Mouse (Mus musculus) heart, adult 2 months (tissue): Measurements from ENCODE around the gene Scarf1. TPM values are rescaled to one million over a fixed set of nuclear protein-coding genes. Genes with fewer than 3 reads are reported as not detected.
A peak's percentile ranks its signal among the peaks of the same experiment; 100 is the strongest.

Experiments
- DNase-seq, 2 experiments: peaks; one replicate each; pipeline ENCODE4 v3.0.0; 2021
- H3K27ac ChIP-seq: fragments of 200-600 bp; 2 replicates; pipeline ENCODE4 v1.8.1; 2022
- H3K27me3 ChIP-seq: fragments of 200-500 bp; 2 replicates; pipeline ENCODE4 v1.6.1; 2012; ENCODE audit warnings: mild to moderate bottlenecking, low read length, inconsistent platforms, mixed read lengths; ENCODE audit not compliant: control insufficient read depth, insufficient read depth
- H3K36me3 ChIP-seq: fragments of 200-500 bp; 2 replicates; pipeline ENCODE4 v1.6.1; 2012; ENCODE audit warnings: low read length, inconsistent platforms; ENCODE audit not compliant: control insufficient read depth, insufficient read depth
- H3K4me1 ChIP-seq: fragments of 200-500 bp; 2 replicates; pipeline ENCODE4 v1.6.1; 2011; ENCODE audit warnings: low read length; ENCODE audit not compliant: control insufficient read depth, insufficient read depth
- H3K4me3 ChIP-seq: fragments of 200-600 bp; 2 replicates; pipeline ENCODE4 v1.8.1; 2022
- H3K79me2 ChIP-seq: fragments of 200-500 bp; replicated peaks from 2 replicates; pipeline ENCODE4 v1.6.1; 2012; ENCODE audit warnings: mild to moderate bottlenecking, inconsistent platforms, low read length, moderate library complexity, mixed read lengths; ENCODE audit not compliant: control insufficient read depth, insufficient read depth
- H3K9ac ChIP-seq: fragments of 200-500 bp; 2 replicates; pipeline ENCODE4 v1.6.1; 2012; ENCODE audit warnings: low read depth, mild to moderate bottlenecking, control low read depth, inconsistent platforms, low read length, mixed read lengths
- CTCF ChIP-seq: fragments of 200-600 bp; IDR thresholded peaks from 2 replicates; pipeline ENCODE4 v1.8.1; 2022; ENCODE audit warnings: antibody characterized with exemption, mild to moderate bottlenecking, moderate library complexity
- EP300 ChIP-seq: fragments of 200-500 bp; IDR thresholded peaks from 2 replicates; pipeline ENCODE4 v1.6.1; 2011; ENCODE audit warnings: low read depth, low read length, control low read depth; ENCODE audit not compliant: insufficient read depth
- POLR2A ChIP-seq: fragments of 200-500 bp; IDR thresholded peaks from 2 replicates; pipeline ENCODE4 v1.6.1; 2011; ENCODE audit warnings: mild to moderate bottlenecking, low read depth, low read length, control low read depth; ENCODE audit not compliant: insufficient read depth
- WGBS: fragments of 180-500 bp; shearing (Covaris S2); methylation state at CpG from one replicate; pipeline ENCODE4 v1.1.7; 2018; 5-methylcytosine and 5-hydroxymethylcytosine counted together
- intact Hi-C: fragments of 180-260 bp; cut with DNase I; formaldehyde crosslinking; loops from one replicate; pipeline ENCODE4 v1.15.1; 2025
- polyA plus RNA-seq: library from polyadenylated mRNA; depleted of rRNA; stranded (reverse); fragments of >200 nt; gene quantifications from 2 replicates; pipeline ENCODE4 v1.2.3, GENCODE M21; 2012
- total RNA-seq, 2 experiments: library from RNA; stranded (reverse); gene quantifications; 2 replicates each; pipeline ENCODE4 v1.2.3; 2021

Gene Scarf1
- total and polyA plus RNA-seq, 3 experiments = 7.6 to 18.1 (median 8.5) TPM

- DNase-seq = no peak
- peak overlapping the region; percentile 88 for H3K27ac ChIP-seq
- H3K9ac ChIP-seq = no peak overlapping the region
These were observed 880 bp upstream of the Scarf1 start for GRCm38 (mm10) chr11:75512301-75513018.

DNA sequence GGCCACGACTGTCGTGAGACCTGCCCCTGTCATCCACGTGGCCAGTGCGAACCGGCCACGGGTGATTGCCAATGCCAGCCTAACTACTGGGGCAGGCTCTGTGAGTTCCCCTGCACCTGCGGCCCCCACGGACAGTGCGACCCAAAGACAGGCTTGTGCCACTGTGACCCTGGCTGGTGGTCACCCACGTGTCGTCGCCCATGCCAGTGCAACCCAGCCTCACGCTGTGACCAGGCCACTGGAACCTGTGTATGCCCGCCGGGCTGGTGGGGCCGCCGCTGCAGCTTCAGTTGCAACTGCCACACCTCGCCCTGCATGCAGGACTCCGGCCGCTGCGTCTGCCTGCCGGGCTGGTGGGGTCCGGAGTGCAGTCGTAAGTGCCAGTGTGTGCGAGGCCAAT lies 1.8 kb downstream of the Scarf1 start:
- Histone ChIP-seq H3K27ac (0 out of 2 replicates have a peak overlapping the region, but pooled peaks have one; percentile 12), H3K4me1 (peaks cover 13% of the 10 kb centered on the region), H3K9ac (no peak overlapping the region), H3K79me2 (no peaks in the 10 kb centered on the region; the same call in 1 of the 2 replicates), H3K27me3 (no peaks in the 10 kb centered on the region), H3K36me3 (no peaks in the 10 kb centered on the region), H3K4me3 (no peak overlapping the region)
- DNase-seq = no peak
- intact Hi-C loops = no loop called here
- TF ChIP-seq POLR2A = no peak
- TF ChIP-seq CTCF = no peak
- TF ChIP-seq EP300 = no peak
- WGBS = 89% methylated on average over 25 of the region's 25 CpGs

More at GRCm38 (mm10) chr11:75512301-75513018, 880 bp upstream of the Scarf1 start:
- Histone ChIP-seq H3K79me2 (no peaks in the 10 kb centered on the region; the same call in 1 of the 2 replicates), H3K4me1 (peaks cover 17% of the 10 kb centered on the region), H3K36me3 (peaks cover 8% of the 10 kb centered on the region), H3K4me3 (no peak overlapping the region), H3K27me3 (no peaks in the 10 kb centered on the region)
- intact Hi-C loops = loop anchor here (2.0 to 5.0 kb wide), 2 partner anchors 18 to 110 kb away; partner anchors contain the start of gene Slc43a2
- TF ChIP-seq POLR2A (no peak), CTCF (no peak), EP300 (no peak)
- 73% methylated on average over 9 of the region's 9 CpGs for WGBS

GRCm38 (mm10) chr11:75519834-75520633 lies 6.7 kb downstream of the Scarf1 start:
- Histone ChIP-seq H3K27ac (no peak overlapping the region), H3K79me2 (no peaks in the 10 kb centered on the region; the same call in 1 of the 2 replicates), H3K36me3 (no peaks in the 10 kb centered on the region), H3K9ac (no peak overlapping the region), H3K4me1 (no peaks in the 10 kb centered on the region), H3K4me3 (no peak overlapping the region), H3K27me3 (no peaks in the 10 kb centered on the region)
- intact Hi-C loops = no loop called here
- WGBS = 76% methylated on average over 15 of the region's 15 CpGs
- no peak for DNase-seq
- TF ChIP-seq CTCF = no peak
- TF ChIP-seq EP300 = no peak
- TF ChIP-seq POLR2A = no peak

DNA sequence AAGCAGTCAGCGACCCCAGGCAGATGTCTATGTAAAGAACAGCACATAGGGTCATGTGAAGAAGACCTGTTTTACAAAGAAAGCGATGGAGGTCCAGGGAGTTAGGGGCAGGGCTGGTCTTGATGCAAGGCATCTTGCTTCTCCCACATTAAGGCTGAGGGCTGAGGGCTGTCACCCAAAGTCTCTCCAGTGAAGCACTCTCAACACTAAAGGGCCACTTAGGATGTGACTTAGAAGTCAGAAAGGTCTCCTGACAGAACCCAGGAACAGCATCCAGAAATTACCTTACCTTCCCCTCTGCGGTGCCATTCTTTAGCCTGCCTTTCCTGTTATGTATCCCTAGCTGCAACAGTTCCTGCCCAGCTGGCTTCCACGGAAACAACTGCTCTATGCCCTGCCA lies 8.3 kb downstream of the Scarf1 start:
- no peaks in the 10 kb centered on the region for H3K4me1 ChIP-seq
- 79% methylated on average over 4 of the region's 4 CpGs for WGBS
- intact Hi-C loops = no loop called here
- no peak for TF ChIP-seq CTCF
- no peak for TF ChIP-seq POLR2A
- TF ChIP-seq EP300 = no peak
- H3K9ac ChIP-seq = no peak overlapping the region
- no peaks in the 10 kb centered on the region for H3K79me2 ChIP-seq
- H3K4me3 ChIP-seq = no peak overlapping the region
- no peak for DNase-seq
- H3K27ac ChIP-seq = no peak overlapping the region
- no peaks in the 10 kb centered on the region for H3K27me3 ChIP-seq
- no peaks in the 10 kb centered on the region for H3K36me3 ChIP-seq

DNA sequence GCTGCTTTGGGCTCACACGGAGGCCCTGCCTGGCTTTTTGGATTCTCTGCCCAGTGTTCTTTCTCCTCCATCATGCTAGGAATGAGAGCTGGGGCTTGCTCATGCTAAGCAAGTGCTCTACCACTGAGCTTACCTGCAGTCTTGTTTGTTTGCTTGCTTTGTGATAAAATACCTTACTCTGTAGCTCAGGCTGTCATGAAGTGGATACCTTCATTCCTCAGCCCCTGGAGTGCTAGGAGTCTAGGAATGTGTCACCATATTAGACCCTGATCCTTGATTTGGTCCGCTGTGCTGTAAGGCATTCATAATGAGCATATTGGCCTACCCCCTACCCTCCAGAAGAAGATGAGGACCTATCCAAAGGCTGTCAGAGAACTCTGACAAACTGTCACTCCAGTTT lies 9.5 kb downstream of the Scarf1 start:
- H3K4me1 ChIP-seq = no peaks in the 10 kb centered on the region
- TF ChIP-seq CTCF (no peak), EP300 (no peak), POLR2A (no peak)
- no peak overlapping the region for H3K9ac ChIP-seq
- no peak overlapping the region for H3K27ac ChIP-seq
- no peaks in the 10 kb centered on the region for H3K36me3 ChIP-seq
- WGBS = 97% methylated on average over 2 of the region's 2 CpGs
- H3K79me2 ChIP-seq = no peaks in the 10 kb centered on the region
- intact Hi-C loops = no loop called here
- no peaks in the 10 kb centered on the region for H3K27me3 ChIP-seq
- no peak for DNase-seq
- no peak overlapping the region for H3K4me3 ChIP-seq
